Mouse (Mus musculus): ENCODE results near the gene Gm28998. TPM values are rescaled to one million over a fixed set of nuclear protein-coding genes. Genes with fewer than 3 reads are reported as not detected.
"Not testable (repeated sequence)": the region's sequence is repeated elsewhere in the genome, so short reads cannot be mapped to it uniquely, and the experiment has no call there.

Gene Gm28998
- total RNA-seq (2022) = not detected

- DNase-seq (ENCODE audit: low spot score in 2 of 2) = not testable (repeated sequence)
These were observed at the start of gene Gm28998 for GRCm38 (mm10) chrY:7253487-7253886. Gene Gm28998, plus strand, starts transcription at chrY:7253787.

Other genes starting within 250 kb of the Gm28998 start
- not detected for gene Gm21244, start 84.5 kb upstream of the Gm28998 start, total RNA-seq (2022)
- not detected for gene Gm21788, start 151.2 kb downstream of the Gm28998 start, total RNA-seq (2022)

Data from layer of hippocampus, adult 8-10 months (tissue).